Mouse (Mus musculus) G1E (cell line): ENCODE data around the gene Tor4a. TPM values are rescaled to one million over a fixed set of nuclear protein-coding genes. Genes with fewer than 3 reads are reported as not detected.

Experiments used
- ATAC-seq: 2 replicates; pipeline ENCODE4 v1.8.0; 2016; ENCODE audit warnings: mild to moderate bottlenecking; ENCODE audit not compliant: insufficient number of reproducible peaks, poor library complexity, low FRiP score, severe bottlenecking; ENCODE audit errors: extremely low read depth
- DNase-seq: peaks from one replicate; pipeline ENCODE4 v3.0.0; 2012; ENCODE audit warnings: low spot score
- H3K27me3 ChIP-seq: 2 replicates; pipeline ENCODE4 v1.6.1; 2012; ENCODE audit warnings: mild to moderate bottlenecking, low read length, inconsistent platforms; ENCODE audit not compliant: insufficient read depth
- H3K36me3 ChIP-seq: replicated peaks from 2 replicates; pipeline ENCODE3; 2012; ENCODE audit warnings: mild to moderate bottlenecking, inconsistent platforms
- H3K4me1 ChIP-seq: 2 replicates; pipeline ENCODE4 v1.6.1; 2012; ENCODE audit warnings: low read depth, low read length, inconsistent platforms, mixed read lengths; ENCODE audit not compliant: insufficient read depth
- H3K4me3 ChIP-seq: 2 replicates; pipeline ENCODE4 v1.5.1; 2012; ENCODE audit warnings: low read depth, mild to moderate bottlenecking, inconsistent platforms, low read length, moderate library complexity, mixed read lengths
- H3K9me3 ChIP-seq: replicated peaks from 2 replicates; pipeline ENCODE4 v1.6.1; 2012; ENCODE audit warnings: inconsistent platforms
- CTCF ChIP-seq: IDR thresholded peaks from 2 replicates; pipeline ENCODE4 v1.5.1; 2012; ENCODE audit warnings: low read depth, low read length, inconsistent platforms, mixed read lengths
- GATA1 ChIP-seq: IDR thresholded peaks from 2 replicates; pipeline ENCODE4 v1.6.1; 2012; ENCODE audit warnings: borderline replicate concordance, low read length, inconsistent platforms, mixed read lengths
- GATA2 ChIP-seq: IDR thresholded peaks from 2 replicates; pipeline ENCODE4 v1.6.1; 2012; ENCODE audit warnings: low read depth, low read length, inconsistent platforms, borderline replicate concordance
- POLR2AphosphoS5 ChIP-seq: IDR thresholded peaks from 2 replicates; pipeline ENCODE4 v1.6.1; 2012; ENCODE audit warnings: low read depth, low read length, inconsistent platforms; ENCODE audit not compliant: insufficient replicate concordance
- TAL1 ChIP-seq: conservative IDR thresholded peaks from 2 replicates; pipeline ENCODE4 v1.6.1; 2012; ENCODE audit warnings: low read depth, low read length, inconsistent platforms, mixed read lengths
- polyA plus RNA-seq: library from polyadenylated mRNA; stranded (reverse); fragments of >175 nt; gene quantifications from 2 replicates; pipeline ENCODE4 v1.2.3, GENCODE M21; 2012
- total RNA-seq, 2 experiments: library from RNA; stranded (forward) in 1 of 2; stranded (reverse) in 1 of 2; fragments of 200-1000 nt in 1 of 2; fragments of >200 nt in 1 of 2; fragmentation: Nextera tagmentation in 1 of 2; gene quantifications; 2 replicates each; pipeline ENCODE4 v1.2.3; 2014 to 2017

Tor4a gene
- total and polyA plus RNA-seq, 3 experiments: 12.3 to 33.8 (median 17.2) TPM

- ATAC-seq (no peak), DNase-seq (no peak)
- Histone ChIP-seq H3K4me1 (peaks cover 19% of the 10 kb centered on the region), H3K9me3 (peaks cover 12% of the 10 kb centered on the region), H3K27me3 (peaks cover 95% of the 10 kb centered on the region), H3K36me3 (no peaks in the 10 kb centered on the region), H3K4me3 (peak overlapping the region; percentile 51)
- TF ChIP-seq GATA1: no peak
- TF ChIP-seq TAL1: no peak
- TF ChIP-seq GATA2: no peak
- no peak for TF ChIP-seq CTCF
- TF ChIP-seq POLR2AphosphoS5: no peak
These were observed 15.5 kb downstream of the Tor4a start for GRCm38 (mm10) chr2:25180973-25181890.

GRCm38 (mm10) chr2:25180478-25180903 is 16.2 kb downstream of the Tor4a start, which contains the start of gene Nrarp:
Gene Nrarp, plus strand, starts transcription at chr2:25180758.
- ATAC-seq (no peak), DNase-seq (no peak)
- Histone ChIP-seq H3K36me3 (no peaks in the 10 kb centered on the region), H3K4me1 (peaks cover 15% of the 10 kb centered on the region), H3K9me3 (peaks cover 12% of the 10 kb centered on the region), H3K27me3 (peaks cover 95% of the 10 kb centered on the region), H3K4me3 (peak within 1 kb of the TSS; percentile 51)
- TF ChIP-seq POLR2AphosphoS5 (no peak), GATA1 (no peak), TAL1 (no peak), CTCF (no peak)

DNA sequence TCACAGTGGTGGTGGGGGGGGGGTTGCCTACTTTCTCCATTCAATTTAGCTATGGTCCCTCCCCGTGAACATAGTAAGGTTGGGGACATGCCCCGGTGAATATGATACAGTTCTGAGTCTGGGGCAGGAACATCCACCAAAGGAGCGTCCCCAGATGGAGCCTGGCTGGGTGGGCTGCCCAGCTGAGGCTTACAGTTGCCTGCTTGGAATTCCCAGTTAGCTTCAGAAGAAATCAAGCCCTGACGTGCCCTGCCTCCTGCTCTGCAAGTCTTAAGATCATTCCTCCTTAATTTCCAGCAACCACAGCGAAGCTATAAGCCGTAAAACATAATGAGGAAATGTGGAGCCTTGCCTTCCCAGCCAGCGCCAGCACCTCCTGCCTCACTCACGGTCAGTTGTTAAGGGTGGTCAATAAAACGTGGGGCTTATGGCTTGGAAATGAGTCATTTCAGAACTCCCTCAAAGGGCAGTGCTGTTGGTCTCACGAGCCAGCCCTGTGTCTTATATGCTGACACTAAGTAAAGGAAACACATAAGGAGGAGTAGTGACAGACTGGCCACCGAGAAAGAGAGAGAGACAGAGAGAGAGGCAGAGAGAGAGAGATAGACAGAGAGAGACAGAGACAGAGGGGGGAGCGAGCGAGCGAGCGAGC is 17.0 kb downstream of the Tor4a start:
- Histone ChIP-seq H3K36me3 (no peaks in the 10 kb centered on the region), H3K4me1 (peaks cover 19% of the 10 kb centered on the region), H3K27me3 (peaks cover 90% of the 10 kb centered on the region), H3K9me3 (peaks cover 12% of the 10 kb centered on the region), H3K4me3 (no peak overlapping the region)
- ATAC-seq (no peak), DNase-seq (no peak)
- TF ChIP-seq TAL1 (no peak), CTCF (no peak), GATA2 (no peak), GATA1 (no peak), POLR2AphosphoS5 (no peak)

DNA sequence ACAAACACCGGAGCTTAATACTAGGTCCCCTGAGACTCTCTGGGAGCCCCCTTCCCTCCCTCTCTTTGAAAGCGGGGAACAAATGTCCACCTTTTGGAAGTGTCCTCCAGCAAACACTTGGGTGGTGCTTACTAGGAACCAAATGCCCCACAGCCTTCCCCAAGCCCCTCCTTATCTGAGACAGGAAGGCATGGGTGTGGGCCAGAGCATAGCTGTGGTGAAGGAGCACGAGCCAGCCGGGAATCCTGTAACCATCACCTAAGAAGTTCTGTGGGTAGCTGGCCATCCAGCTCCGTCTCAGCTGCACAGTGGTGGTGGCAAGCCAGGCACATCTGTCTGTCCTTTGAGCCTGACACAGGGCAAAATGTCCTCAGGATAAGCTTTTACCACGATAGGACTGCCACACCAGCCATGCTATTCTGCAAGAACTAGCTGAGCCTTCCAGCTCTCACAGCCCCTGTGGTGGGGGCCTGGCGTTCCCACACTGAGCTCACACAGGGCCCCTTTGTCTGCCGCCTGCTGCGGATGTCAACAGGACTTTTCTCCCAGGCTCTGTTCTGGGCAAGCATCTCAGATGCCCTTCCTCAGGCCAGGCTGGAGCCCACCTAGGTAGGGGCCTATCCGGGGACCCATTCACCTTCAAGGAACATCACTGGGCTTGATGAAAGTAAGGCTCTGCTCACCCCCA is 18.3 kb downstream of the Tor4a start:
- DNase-seq (no peak), ATAC-seq (no peak)
- TF ChIP-seq TAL1: no peak
- no peak for TF ChIP-seq GATA2
- TF ChIP-seq POLR2AphosphoS5: no peak
- no peak for TF ChIP-seq CTCF
- no peak for TF ChIP-seq GATA1
- peaks cover 26% of the 10 kb centered on the region for H3K4me1 ChIP-seq
- H3K9me3 ChIP-seq: peaks cover 12% of the 10 kb centered on the region
- H3K4me3 ChIP-seq: no peak overlapping the region
- H3K36me3 ChIP-seq: no peaks in the 10 kb centered on the region
- H3K27me3 ChIP-seq: peaks cover 86% of the 10 kb centered on the region

GRCm38 (mm10) chr2:25177685-25178084 is 19.0 kb downstream of the Tor4a start:
- peaks cover 87% of the 10 kb centered on the region for H3K27me3 ChIP-seq
- TF ChIP-seq GATA1 (no peak), GATA2 (no peak), TAL1 (no peak), CTCF (no peak), POLR2AphosphoS5 (no peak)
- no peak for DNase-seq
- H3K36me3 ChIP-seq: no peaks in the 10 kb centered on the region
- no peak for ATAC-seq
- H3K9me3 ChIP-seq: peaks cover 12% of the 10 kb centered on the region
- H3K4me1 ChIP-seq: peaks cover 33% of the 10 kb centered on the region
- H3K4me3 ChIP-seq: no peak overlapping the region

DNA sequence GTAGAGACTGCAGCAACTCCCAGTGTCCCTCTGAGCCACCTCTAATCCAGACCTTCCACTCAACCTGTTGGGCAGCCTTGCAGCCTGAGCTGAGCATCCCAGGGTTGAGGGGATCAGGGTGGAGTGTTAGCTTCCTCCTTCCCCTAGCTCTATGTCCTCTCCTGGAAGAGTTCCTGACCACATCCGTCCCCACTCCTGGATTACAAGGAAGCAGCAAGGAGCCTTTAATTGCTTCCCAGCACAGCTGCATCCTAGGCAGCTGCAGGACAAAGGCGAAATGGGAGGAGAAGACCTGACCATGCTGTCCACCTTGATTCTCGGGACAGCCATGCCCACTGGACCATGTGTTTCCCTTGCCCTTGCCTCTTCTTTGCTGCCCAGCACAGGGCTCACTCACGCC is 19.6 kb downstream of the Tor4a start:
- Histone ChIP-seq H3K9me3 (peaks cover 12% of the 10 kb centered on the region), H3K27me3 (peaks cover 86% of the 10 kb centered on the region), H3K36me3 (no peaks in the 10 kb centered on the region), H3K4me3 (no peak overlapping the region), H3K4me1 (peaks cover 37% of the 10 kb centered on the region)
- TF ChIP-seq POLR2AphosphoS5: no peak
- no peak for TF ChIP-seq TAL1
- TF ChIP-seq GATA1: no peak
- TF ChIP-seq CTCF: no peak
- no peak for TF ChIP-seq GATA2
- no peak for ATAC-seq
- DNase-seq: no peak
